Mouse (Mus musculus) splenic B cell, adult 2 months (primary cell): ENCODE data around the gene Aida.

Experiments
- DNase-seq: peaks from one replicate; pipeline ENCODE4 v3.0.0-alpha.2; 2011; ENCODE audit warnings: low read depth, low spot score
- H3K27me3 ChIP-seq: 2 replicates; pipeline ENCODE4 v1.6.1; 2012; ENCODE audit warnings: mild to moderate bottlenecking, low read length, moderate library complexity, mixed read lengths; ENCODE audit not compliant: control insufficient read depth, poor library complexity, insufficient read depth, severe bottlenecking
- H3K36me3 ChIP-seq: 2 replicates; pipeline ENCODE4 v1.6.1; 2012; ENCODE audit warnings: mild to moderate bottlenecking, low read length, moderate library complexity, mixed read lengths; ENCODE audit not compliant: control insufficient read depth, poor library complexity, insufficient read depth, severe bottlenecking

Gene Aida

GRCm38 (mm10) chr1:183345817-183346195 lies 49.4 kb downstream of the Aida start:
- no peak for DNase-seq
- Histone ChIP-seq H3K36me3 (peaks cover 4% of the 10 kb centered on the region; the same call in 1 of the 2 replicates), H3K27me3 (no peaks in the 10 kb centered on the region)

- peaks cover 7% of the 10 kb centered on the region for H3K36me3 ChIP-seq
- peak; percentile 82 for DNase-seq
- H3K27me3 ChIP-seq, result no peaks in the 10 kb centered on the region
Measured at GRCm38 (mm10) chr1:183349840-183350239, 53.5 kb downstream of the Aida start.

GRCm38 (mm10) chr1:183358901-183359300 lies 62.5 kb downstream of the Aida start:
- peaks cover 14% of the 10 kb centered on the region for H3K36me3 ChIP-seq
- DNase-seq, result no peak

GRCm38 (mm10) chr1:183362301-183362700 lies 65.9 kb downstream of the Aida start:
- Histone ChIP-seq H3K36me3 (peaks cover 14% of the 10 kb centered on the region), H3K27me3 (no peaks in the 10 kb centered on the region)
- DNase-seq, result no peak

More at GRCm38 (mm10) chr1:183358901-183359300, 62.5 kb downstream of the Aida start:
- H3K27me3 ChIP-seq, result no peaks in the 10 kb centered on the region

GRCm38 (mm10) chr1:183362729-183363576 lies 66.6 kb downstream of the Aida start:
- no peaks in the 10 kb centered on the region for H3K27me3 ChIP-seq
- no peak for DNase-seq
- H3K36me3 ChIP-seq, result peaks cover 14% of the 10 kb centered on the region

- no peaks in the 10 kb centered on the region for H3K27me3 ChIP-seq
- no peak for DNase-seq
- H3K36me3 ChIP-seq, result peaks cover 11% of the 10 kb centered on the region
Measured at GRCm38 (mm10) chr1:183363577-183363867, 67.1 kb downstream of the Aida start.

- peaks cover 8% of the 10 kb centered on the region for H3K36me3 ChIP-seq
- H3K27me3 ChIP-seq, result no peaks in the 10 kb centered on the region
- DNase-seq, result no peak
Measured at GRCm38 (mm10) chr1:183366361-183366760, 70.0 kb downstream of the Aida start.

- Histone ChIP-seq H3K27me3 (no peaks in the 10 kb centered on the region), H3K36me3 (peaks cover 4% of the 10 kb centered on the region; the same call in 1 of the 2 replicates)
- peak; percentile 26 for DNase-seq
Measured at GRCm38 (mm10) chr1:183368601-183369400, 72.4 kb downstream of the Aida start.

GRCm38 (mm10) chr1:183369427-183370014 lies 73.1 kb downstream of the Aida start, which contains the start of gene Mia3:
Mia3 (minus strand) TSS chr1:183369553.
- no peaks in the 10 kb centered on the region for H3K36me3 ChIP-seq
- H3K27me3 ChIP-seq, result no peaks in the 10 kb centered on the region

GRCm38 (mm10) chr1:183374728-183375127 lies 78.3 kb downstream of the Aida start:
- DNase-seq, result no peak
- Histone ChIP-seq H3K36me3 (no peaks in the 10 kb centered on the region), H3K27me3 (no peaks in the 10 kb centered on the region)

More at GRCm38 (mm10) chr1:183369427-183370014, 73.1 kb downstream of the Aida start, which contains the start of gene Mia3:
- peak; percentile 93 for DNase-seq
